12 mouse cellular contexts compared by ENCODE assay signal in the genomic region with DNA sequence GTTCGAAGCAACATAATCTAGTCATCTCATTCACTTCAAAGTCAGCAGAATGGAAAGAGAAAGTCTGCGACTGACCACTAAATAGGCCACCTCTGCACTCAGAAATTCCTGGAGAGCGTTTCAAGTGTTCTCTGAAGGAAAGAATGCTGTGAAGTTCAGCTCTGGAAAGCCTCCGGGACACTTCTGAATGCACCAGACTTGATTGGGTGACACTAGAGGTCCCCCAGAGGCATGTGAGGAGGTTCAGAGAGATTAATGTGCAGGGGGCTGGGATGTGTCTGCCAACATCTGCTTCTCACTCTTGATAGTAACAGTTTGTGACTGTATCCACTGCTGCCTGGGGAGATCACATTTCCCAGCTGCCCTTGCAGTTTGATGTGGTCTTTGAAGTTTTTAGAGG. TPM values are rescaled to one million over a fixed set of nuclear protein-coding genes. Genes with fewer than 3 reads are reported as not detected.
DNase-seq lines count a peak whose midpoint lies in the region; ATAC-seq and TF ChIP-seq lines count a peak whose summit lies in the region.
"Had no signal": no experiment of that assay in that cellular context is flagged by ENCODE, and none has a peak within 500 bp of the region (broad histone marks: within the 10 kb centered on the region; RNA-seq: fewer than 3 reads in every experiment).

No protein-coding gene starts in this region.

- no peaks in the 10 kb centered on the region for H3K79me2 ChIP-seq in heart, adult 2 months (replicated peaks; ENCODE audit: control insufficient read depth, insufficient read depth, low read length)

- H3K4me2 ChIP-seq in kidney, embryonic 16.5 days (replicated peaks; ENCODE audit: low read depth, low read length) = peak overlapping the region; percentile 11; the same call in 1 of the 2 replicates
- H3K4me2 ChIP-seq in limb, embryonic 13.5 days (replicated peaks) = peak overlapping the region; percentile 2; the same call in 1 of the 2 replicates
- no peak overlapping the region for H3K4me2 ChIP-seq in neural tube, embryonic 11.5 days (ENCODE audit: low read depth)

- H3K9ac ChIP-seq in kidney, embryonic 16.5 days (replicated peaks; ENCODE audit: low read length) = no peak overlapping the region
- H3K9ac ChIP-seq in heart, adult 2 months (ENCODE audit: low read depth, low read length) = no peak overlapping the region
- H3K9ac ChIP-seq in limb, embryonic 13.5 days = no peak overlapping the region
- no peak overlapping the region for H3K9ac ChIP-seq in neural tube, embryonic 11.5 days (ENCODE audit: low read length)

- TF ChIP-seq CTCF in heart, adult 2 months (IDR thresholded peaks at IDR 0.05) = no peak
- TF ChIP-seq CTCF in kidney, adult 2 months (conservative IDR thresholded peaks at IDR 0.05; ENCODE audit: insufficient read depth, insufficient read length, low read depth, low read length) = no peak

- H3K9me3 ChIP-seq in kidney, embryonic 16.5 days (ENCODE audit: low read length) = no peaks in the 10 kb centered on the region
- H3K9me3 ChIP-seq in limb, embryonic 13.5 days = no peaks in the 10 kb centered on the region
- no peaks in the 10 kb centered on the region for H3K9me3 ChIP-seq in neural tube, embryonic 11.5 days (ENCODE audit: control insufficient read depth, low read length)

- no peak for DNase-seq in kidney, postnatal 10 days
- peak in 1 of 2 experiments; percentile 23 for DNase-seq in heart, adult 2 months
- peak; percentile 13 for DNase-seq in neural tube, embryonic 11.5 days (ENCODE audit: low spot score)
- no peak for DNase-seq in cerebellum, adult 9-11 months
- no peak for DNase-seq in kidney, adult 2 months
- DNase-seq: layer of hippocampus, postnatal 36 days had no signal

- TF ChIP-seq POLR2A in heart, adult 2 months (IDR thresholded peaks at IDR 0.05; ENCODE audit: insufficient read depth, low read depth, low read length) = no peak
- TF ChIP-seq POLR2A in kidney, adult 2 months (IDR thresholded peaks at IDR 0.05; ENCODE audit: low read depth, low read length) = no peak

- 0 out of 2 replicates have a peak, but pooled peaks cover 4% of the 10 kb centered on the region for H3K4me1 ChIP-seq in kidney, embryonic 16.5 days (ENCODE audit: insufficient read depth, low read length)
- H3K4me1 ChIP-seq in heart, adult 2 months (ENCODE audit: control insufficient read depth, insufficient read depth, low read length) = no peaks in the 10 kb centered on the region
- H3K4me1 ChIP-seq in limb, embryonic 13.5 days = peaks cover 15% of the 10 kb centered on the region
- H3K4me1 ChIP-seq in neural tube, embryonic 11.5 days (ENCODE audit: control insufficient read depth, insufficient read depth, low read length) = peaks cover 8% of the 10 kb centered on the region; the same call in 1 of the 2 replicates
- no peaks in the 10 kb centered on the region for H3K4me1 ChIP-seq in kidney, adult 2 months (ENCODE audit: control insufficient read depth, insufficient read depth, low read length)

- H3K27ac ChIP-seq in kidney, embryonic 16.5 days (ENCODE audit: low read length) = no peak overlapping the region
- no peak overlapping the region for H3K27ac ChIP-seq in heart, adult 2 months
- H3K27ac ChIP-seq in limb, embryonic 13.5 days = no peak overlapping the region
- H3K27ac ChIP-seq in neural tube, embryonic 11.5 days (ENCODE audit: low read depth, low read length) = no peak overlapping the region
- no peak overlapping the region for H3K27ac ChIP-seq in kidney, adult 2 months (ENCODE audit: insufficient read depth, low read depth, low read length)

- TF ChIP-seq EP300 in heart, adult 2 months (IDR thresholded peaks at IDR 0.05; ENCODE audit: insufficient read depth, low read depth, low read length) = peak; percentile 56; the same call in 1 of the 2 replicates

- no peaks in the 10 kb centered on the region for H3K27me3 ChIP-seq in kidney, embryonic 16.5 days (ENCODE audit: insufficient read depth, low read length)
- H3K27me3 ChIP-seq in heart, adult 2 months (ENCODE audit: control insufficient read depth, insufficient read depth, low read length) = no peaks in the 10 kb centered on the region
- no peaks in the 10 kb centered on the region for H3K27me3 ChIP-seq in limb, embryonic 13.5 days
- no peaks in the 10 kb centered on the region for H3K27me3 ChIP-seq in neural tube, embryonic 11.5 days (ENCODE audit: control insufficient read depth, insufficient read depth, low read length)
- no peaks in the 10 kb centered on the region; the same call in 1 of the 2 replicates for H3K27me3 ChIP-seq in kidney, adult 2 months (replicated peaks; ENCODE audit: control insufficient read depth, insufficient read depth, low read length)

- H3K4me3 ChIP-seq in kidney, embryonic 16.5 days (ENCODE audit: low read length) = no peak overlapping the region
- no peak overlapping the region for H3K4me3 ChIP-seq in heart, adult 2 months
- no peak overlapping the region for H3K4me3 ChIP-seq in limb, embryonic 13.5 days
- no peak overlapping the region for H3K4me3 ChIP-seq in neural tube, embryonic 11.5 days (ENCODE audit: low read depth, low read length)
- H3K4me3 ChIP-seq in kidney, adult 2 months (ENCODE audit: insufficient read depth, low read depth, low read length) = no peak overlapping the region

- 5% methylated on average over 4 of the region's 4 CpGs for WGBS in kidney, embryonic 16.5 days
- 13% methylated on average over 4 of the region's 4 CpGs for WGBS in heart, adult 2 months
- 5% methylated on average over 4 of the region's 4 CpGs for WGBS in limb, embryonic 13.5 days
- 39% methylated on average over 4 of the region's 4 CpGs for WGBS in neural tube, embryonic 11.5 days
- WGBS in kidney, adult 2 months = 14% methylated on average over 4 of the region's 4 CpGs

- no peaks in the 10 kb centered on the region for H3K36me3 ChIP-seq in kidney, embryonic 16.5 days (ENCODE audit: insufficient read depth, low read length)
- H3K36me3 ChIP-seq in heart, adult 2 months (ENCODE audit: control insufficient read depth, insufficient read depth, low read length) = no peaks in the 10 kb centered on the region
- no peaks in the 10 kb centered on the region for H3K36me3 ChIP-seq in limb, embryonic 13.5 days
- no peaks in the 10 kb centered on the region for H3K36me3 ChIP-seq in neural tube, embryonic 11.5 days (ENCODE audit: control insufficient read depth, insufficient read depth, low read length)
- no peaks in the 10 kb centered on the region for H3K36me3 ChIP-seq in kidney, adult 2 months (ENCODE audit: control insufficient read depth, insufficient read depth, low read length)

- peak; percentile 93 for ATAC-seq in kidney, embryonic 16.5 days (ENCODE audit: low FRiP score, low TSS enrichment)
- ATAC-seq in limb, embryonic 13.5 days (ENCODE audit: low FRiP score, low read depth) = peak; percentile 76; the same call in 1 of the 2 replicates
- no peak for ATAC-seq in neural tube, embryonic 11.5 days (ENCODE audit: insufficient read depth, low FRiP score, low TSS enrichment)
- no peak for ATAC-seq in granulocyte monocyte progenitor cell, adult 5-6 weeks (replicated peaks; ENCODE audit: poor library complexity, severe bottlenecking)
- ATAC-seq: hindbrain, embryonic 16.5 days had no signal

- intact Hi-C loops in heart, adult 2 months (cut with DNase I) = loop anchor here (5.0 kb wide), 1 partner anchor 102 kb away; no protein-coding TSS in a partner anchor

RNA-seq across cellular contexts. Expression of a gene that starts 52.1 kb away (rescaled TPM):
- polyA plus RNA-seq in kidney, embryonic 16.5 days (2015; fragmentation: Nextera tagmentation; extraction: Ambion mirVana) = 0.31 and 0.75 TPM in 2 replicates
- total RNA-seq in heart, adult 2 months (2021) = 10 to 100 TPM; 29.4 to 35.5 TPM
- polyA plus RNA-seq in heart, adult 2 months (2012; rRNA removed) = 13.4 and 24.3 TPM in 2 replicates
- 1.7 and 2.6 TPM in 2 replicates for polyA plus RNA-seq in limb, embryonic 13.5 days (2015; fragmentation: Nextera tagmentation; extraction: Ambion mirVana)
- polyA plus RNA-seq in neural tube, embryonic 11.5 days (2014; fragmentation: Nextera tagmentation; extraction: Ambion mirVana) = 0.69 and 1.1 TPM in 2 replicates
- total RNA-seq in granulocyte monocyte progenitor cell, adult 5-6 weeks (2014; fragmentation: Nextera tagmentation) = not detected in 2 replicates
- not detected in 2 replicates for total RNA-seq in granulocyte monocyte progenitor cell, adult 5-6 weeks (2017)
- polyA plus RNA-seq in kidney, adult 2 months (2012; rRNA removed) = 0.41 TPM in 1 of 2 replicates, not detected in the other
- total RNA-seq: megakaryocyte progenitor cell, adult 5-6 weeks had no signal
- polyA plus RNA-seq: testis, adult 2 months had no signal

Comparison
In these comparisons a context has a peak if more than half of its experiments do, and no peak if none do; other contexts are left out.
1. ATAC-seq: peak in kidney, embryonic 16.5 days (single experiment) and limb, embryonic 13.5 days (single experiment); none in neural tube, embryonic 11.5 days (single experiment) and granulocyte monocyte progenitor cell, adult 5-6 weeks (single experiment).